Mouse (Mus musculus) hematopoietic stem cell, adult 5-6 weeks (primary cell): ENCODE measurements around the gene Bcam. TPM values are rescaled to one million over a fixed set of nuclear protein-coding genes. Genes with fewer than 3 reads are reported as not detected.
A peak's percentile ranks its signal among the peaks of the same experiment; 100 is the strongest.

Experiments used
- ATAC-seq, 2 experiments: fragments of 125-278 bp in 1 of 2; replicated peaks in 1 of 2; 2 replicates each; pipeline ENCODE4 v1.8.0; 2016 to 2017; ENCODE audit warnings: inconsistent platforms in 2 of 2, mild to moderate bottlenecking in 2 of 2, moderate number of reproducible peaks in 2 of 2, low read depth in 1 of 2, moderate TSS enrichment in 1 of 2; ENCODE audit not compliant: low FRiP score in 2 of 2, poor library complexity in 2 of 2, severe bottlenecking in 2 of 2, insufficient read depth in 1 of 2, low TSS enrichment in 1 of 2
- total RNA-seq: library from RNA; stranded (forward); fragments of 172-1452, 232-1000 nt; gene quantifications from 2 replicates; pipeline ENCODE4 v1.2.3, GENCODE M21; 2017

The Bcam gene
- total RNA-seq, 1 experiment from 2014 or later = 4.2 TPM

DNA sequence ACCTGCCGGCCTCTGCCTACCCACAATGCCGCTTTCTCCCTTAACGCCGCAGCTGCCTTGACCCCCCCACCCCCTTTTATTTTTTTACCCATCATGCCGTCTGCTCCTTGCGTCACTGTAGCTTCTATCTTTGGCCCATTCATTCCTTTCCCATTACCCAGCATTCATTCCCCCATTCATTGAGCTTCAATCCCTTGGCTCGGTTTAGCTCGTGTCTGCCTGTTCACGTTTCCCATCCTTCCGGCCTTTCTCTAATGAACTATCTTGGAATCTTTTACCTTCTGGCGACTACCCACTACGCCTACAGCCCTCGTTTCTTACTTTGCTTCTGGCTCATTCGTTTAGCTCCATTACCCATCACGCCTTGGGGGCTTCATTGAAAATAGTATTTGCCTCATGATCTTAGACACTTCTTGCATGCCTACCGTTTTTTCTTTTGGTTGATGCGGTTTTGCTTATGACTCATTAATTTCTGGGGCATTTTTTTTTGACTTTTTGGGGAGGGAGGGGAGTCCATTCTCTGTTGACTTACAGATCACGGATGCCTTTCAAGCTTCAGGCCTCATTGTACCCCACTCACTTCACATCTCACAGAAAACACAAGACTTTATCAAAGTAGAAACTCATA is 54.6 kb downstream of the Bcam start:
- no peak for ATAC-seq

DNA sequence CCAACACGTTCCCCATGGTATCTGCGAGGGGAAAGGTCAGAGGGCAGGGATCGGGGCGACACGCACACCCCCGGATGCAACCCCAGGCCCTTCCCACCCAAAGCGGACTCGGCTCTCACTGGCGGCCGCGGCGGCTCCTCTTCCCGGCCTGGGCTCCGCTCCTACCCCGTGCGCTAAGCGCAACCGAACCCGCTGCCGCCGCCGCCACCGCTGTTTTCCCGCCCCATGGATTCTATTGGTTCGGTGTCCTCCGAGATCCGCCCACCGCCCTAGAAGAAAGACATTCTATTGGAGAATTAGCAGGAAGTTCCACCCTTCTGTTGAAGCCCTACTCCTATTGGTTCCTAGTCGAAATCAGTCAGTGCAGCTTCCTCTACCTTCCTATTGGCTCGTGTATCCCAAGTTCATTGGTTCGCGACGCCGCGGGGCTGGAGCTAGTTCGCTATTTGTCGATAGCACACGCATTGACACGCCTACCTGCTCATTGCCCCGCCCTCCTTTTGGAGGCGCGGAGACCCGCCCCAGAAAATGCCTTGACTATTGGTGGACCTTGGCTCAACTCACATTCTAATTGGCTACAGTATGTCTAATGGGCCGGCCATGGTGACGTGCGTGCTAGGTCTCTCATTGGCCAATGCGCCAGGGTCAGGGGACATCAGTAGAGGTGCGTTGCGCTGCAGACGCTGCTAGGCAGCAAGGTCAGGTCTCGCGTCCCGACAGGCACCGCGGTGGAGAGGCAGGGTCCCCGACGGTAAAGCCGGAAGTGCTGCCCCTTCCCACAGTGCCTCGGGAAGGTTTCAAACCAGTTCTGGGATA is 55.4 kb downstream of the Bcam start, which contains the start of gene Tomm40:
Tomm40 (minus strand) TSS at position 200 of the 816 bp plus-strand sequence.
- peak; percentile 92 to 95 for ATAC-seq

DNA sequence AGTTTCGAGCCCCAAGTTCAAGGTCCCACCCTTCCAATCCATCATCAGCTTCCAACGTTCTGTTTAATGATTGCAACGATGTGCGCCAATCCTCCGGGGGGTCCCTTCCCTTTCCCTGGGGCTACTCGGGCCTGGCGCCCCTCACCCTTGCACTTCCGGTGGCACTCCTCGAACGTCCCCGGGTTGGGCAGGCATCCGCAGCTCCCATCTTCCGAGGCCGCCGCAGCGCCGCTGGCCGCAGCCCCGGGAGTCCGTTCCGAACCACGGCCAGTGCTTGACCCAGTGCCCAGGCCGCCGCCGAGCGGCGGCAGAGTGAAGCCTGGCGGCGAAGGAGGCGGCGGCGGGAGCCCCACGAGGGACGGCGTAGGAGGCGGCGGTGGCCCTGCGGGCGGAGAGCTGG is 56.0 kb downstream of the Bcam start:
- no peak for ATAC-seq

DNA sequence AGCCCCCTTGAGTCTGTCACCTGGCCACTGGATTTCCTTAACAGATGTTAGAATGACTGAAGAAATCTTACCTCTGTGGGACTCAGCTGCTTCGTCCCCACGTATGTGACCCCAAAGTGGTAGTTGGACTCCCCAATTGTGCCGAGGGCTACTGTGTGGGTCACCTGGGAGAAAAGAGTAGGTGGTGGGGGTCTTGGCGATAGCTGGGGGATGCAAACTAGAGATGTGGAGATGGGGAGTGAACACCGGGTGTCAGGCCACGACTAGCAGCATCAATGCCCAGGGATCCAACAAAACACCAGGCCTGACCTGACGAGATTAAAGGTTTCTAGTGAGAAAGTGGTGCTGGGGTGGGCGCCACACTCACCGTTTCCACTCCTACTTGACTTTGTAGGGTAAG is 57.2 kb downstream of the Bcam start:
- no peak for ATAC-seq

DNA sequence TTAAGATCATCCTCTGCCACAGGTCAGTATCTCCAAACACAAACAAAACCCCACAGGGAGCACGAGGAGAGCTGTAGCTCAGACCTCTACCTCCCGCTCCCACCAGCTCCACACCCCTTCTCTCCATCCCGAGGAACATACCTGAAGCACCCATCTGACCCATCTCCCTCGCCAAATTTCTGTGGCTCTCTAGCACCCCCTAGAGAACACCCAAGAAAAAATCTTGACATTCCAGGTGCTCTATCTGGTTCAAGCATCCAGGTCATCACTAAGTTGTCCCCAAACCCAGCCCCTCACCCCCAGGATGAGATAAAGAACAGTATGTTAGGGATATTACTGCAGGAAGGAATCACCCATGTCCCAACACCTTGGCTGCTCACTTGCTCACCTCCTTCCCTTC is 57.6 kb downstream of the Bcam start:
- ATAC-seq = no peak

DNA sequence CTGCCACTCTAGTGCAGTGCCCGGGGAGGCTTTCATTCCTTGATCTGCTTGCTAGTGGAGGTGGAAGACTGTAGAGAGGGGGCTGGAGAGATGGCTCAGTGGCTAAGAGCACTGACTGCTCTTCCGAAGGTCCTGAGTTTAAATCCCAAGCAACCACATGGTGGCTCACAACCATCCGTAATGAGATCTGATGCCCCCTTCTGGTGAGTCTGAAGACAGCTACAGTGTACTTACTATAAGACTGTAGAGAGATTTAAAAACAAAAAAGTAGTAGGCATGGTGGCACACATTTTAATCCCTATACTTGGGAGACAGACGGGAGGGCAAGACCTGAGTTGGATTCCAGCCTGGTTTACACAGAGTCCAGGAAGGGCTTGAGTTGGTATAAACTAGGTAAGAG is 58.4 kb downstream of the Bcam start:
- no peak for ATAC-seq

DNA sequence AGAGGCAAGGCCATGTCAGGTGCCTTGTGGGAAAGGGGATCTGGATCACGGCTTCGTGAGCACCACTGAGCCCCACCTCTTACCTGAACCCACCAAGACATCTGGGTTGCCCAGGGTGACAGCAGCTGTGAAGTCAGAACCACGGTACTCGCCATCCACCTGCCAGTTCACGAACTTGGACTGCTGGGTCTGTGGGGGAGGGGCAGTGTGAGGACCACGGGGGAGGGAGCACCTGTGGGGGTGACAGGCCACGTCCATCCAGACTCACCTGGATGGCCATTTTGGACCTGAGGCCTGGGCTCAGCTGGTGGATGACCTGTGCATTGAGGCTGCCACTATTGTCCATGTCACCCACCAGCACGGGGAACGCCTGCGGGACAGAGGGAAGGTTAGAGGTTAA is 60.2 kb downstream of the Bcam start:
- no peak for ATAC-seq

Other genes starting within 250 kb of the Bcam start
- gene Ppp1r37, start 207.9 kb downstream of the Bcam start, total RNA-seq = 12.2 and 16.3 TPM in 2 replicates
- gene Zfp296, start 193.7 kb downstream of the Bcam start, total RNA-seq = 5.3 and 5.9 TPM in 2 replicates
- gene Gemin7, start 193.4 kb downstream of the Bcam start, total RNA-seq = 35.4 and 44.9 TPM in 2 replicates
- 40.1 and 51.3 TPM in 2 replicates for gene Clasrp, start 166.5 kb downstream of the Bcam start, total RNA-seq
- 8.7 and 12.4 TPM in 2 replicates for gene Relb, start 141.6 kb downstream of the Bcam start, total RNA-seq
- gene Clptm1, start 106.0 kb downstream of the Bcam start, total RNA-seq = 21.4 and 26.4 TPM in 2 replicates
- gene Apoc2, start 93.1 kb downstream of the Bcam start, total RNA-seq = 6.1 TPM in 1 of 2 replicates, not detected in the other
- not detected in 2 replicates for gene Gm44805, start 89.6 kb downstream of the Bcam start, total RNA-seq
- not detected in 2 replicates for gene Apoc4, start 89.5 kb downstream of the Bcam start, total RNA-seq
- gene Apoc1, start 78.4 kb downstream of the Bcam start, total RNA-seq = not detected in 2 replicates
- gene Apoe, start 71.8 kb downstream of the Bcam start, total RNA-seq = 167 and 314 TPM in 2 replicates
- gene Tomm40, start 55.6 kb downstream of the Bcam start, total RNA-seq = 24.6 and 29.0 TPM in 2 replicates
- 2.0 and 3.8 TPM in 2 replicates for gene Nectin2, start 20.5 kb downstream of the Bcam start, total RNA-seq
- not detected in 2 replicates for gene Cblc, start 25.8 kb upstream of the Bcam start, total RNA-seq
- 3.0 and 5.3 TPM in 2 replicates for gene Bcl3, start 51.8 kb upstream of the Bcam start, total RNA-seq
- not detected in 2 replicates for gene Gm19345, start 81.0 kb upstream of the Bcam start, total RNA-seq
- gene Ceacam16, start 90.3 kb upstream of the Bcam start, total RNA-seq = 0.10 and 0.38 TPM in 2 replicates
- not detected in 2 replicates for gene Ceacam19, start 116.9 kb upstream of the Bcam start, total RNA-seq
- gene Pvr, start 150.1 kb upstream of the Bcam start, total RNA-seq = 11.1 and 13.4 TPM in 2 replicates
- not detected in 2 replicates for gene Igsf23, start 179.7 kb upstream of the Bcam start, total RNA-seq
- not detected in 2 replicates for gene Ceacam20, start 194.4 kb upstream of the Bcam start, total RNA-seq
- not detected in 2 replicates for gene Nlrp9b, start 220.4 kb upstream of the Bcam start, total RNA-seq